Mouse (Mus musculus): Measurements from ENCODE around the gene Nuak1. TPM values are rescaled to one million over a fixed set of nuclear protein-coding genes. Genes with fewer than 3 reads are reported as not detected.

The Nuak1 gene
- total and polyA plus RNA-seq, 2 experiments = 0.65 to 1.4 TPM

GRCm38 (mm10) chr10:84386625-84387242, 53.7 kb downstream of the Nuak1 start:
- Histone ChIP-seq H3K4me3 (ENCODE audit: insufficient read depth, low read depth, low read length) (no peak overlapping the region), H3K27ac (replicated peaks; ENCODE audit: insufficient read depth, low read depth, low read length) (no peak overlapping the region), H3K9ac (ENCODE audit: low read depth, low read length) (no peak overlapping the region), H3K36me3 (ENCODE audit: control insufficient read depth, insufficient read depth, low read length) (no peaks in the 10 kb centered on the region), H3K27me3 (ENCODE audit: control insufficient read depth, insufficient read depth, low read length) (no peaks in the 10 kb centered on the region), H3K4me1 (ENCODE audit: control insufficient read depth, insufficient read depth, low read length) (peaks cover 5% of the 10 kb centered on the region), H3K79me2 (ENCODE audit: control insufficient read depth, insufficient read depth, low read length) (no peaks in the 10 kb centered on the region)
- WGBS = 88% methylated on average over 13 of the region's 13 CpGs
- TF ChIP-seq CTCF (IDR thresholded peaks at IDR 0.05; ENCODE audit: low read depth, low read length) = no peak
- TF ChIP-seq POLR2A (IDR thresholded peaks at IDR 0.05; ENCODE audit: extremely low read depth, insufficient read depth, low read length) = no peak
- no peak for DNase-seq (ENCODE audit: extremely low read depth, low read depth, low spot score)

- TF ChIP-seq POLR2A (IDR thresholded peaks at IDR 0.05; ENCODE audit: extremely low read depth, insufficient read depth, low read length) (no peak), CTCF (IDR thresholded peaks at IDR 0.05; ENCODE audit: low read depth, low read length) (no peak)
- Histone ChIP-seq H3K36me3 (ENCODE audit: control insufficient read depth, insufficient read depth, low read length) (no peaks in the 10 kb centered on the region), H3K79me2 (ENCODE audit: control insufficient read depth, insufficient read depth, low read length) (no peaks in the 10 kb centered on the region), H3K27ac (replicated peaks; ENCODE audit: insufficient read depth, low read depth, low read length) (no peak overlapping the region), H3K4me3 (ENCODE audit: insufficient read depth, low read depth, low read length) (no peak overlapping the region), H3K9ac (ENCODE audit: low read depth, low read length) (no peak overlapping the region), H3K27me3 (ENCODE audit: control insufficient read depth, insufficient read depth, low read length) (no peaks in the 10 kb centered on the region), H3K4me1 (ENCODE audit: control insufficient read depth, insufficient read depth, low read length) (peaks cover 9% of the 10 kb centered on the region)
- DNase-seq (ENCODE audit: extremely low read depth, low read depth, low spot score) = no peak
- 94% methylated on average over 3 of the region's 3 CpGs for WGBS
These were observed 54.2 kb downstream of the Nuak1 start for GRCm38 (mm10) chr10:84386214-84386613.

- no peak for DNase-seq (ENCODE audit: extremely low read depth, low read depth, low spot score)
- Histone ChIP-seq H3K27ac (replicated peaks; ENCODE audit: insufficient read depth, low read depth, low read length) (no peak overlapping the region), H3K4me3 (ENCODE audit: insufficient read depth, low read depth, low read length) (no peak overlapping the region), H3K27me3 (ENCODE audit: control insufficient read depth, insufficient read depth, low read length) (no peaks in the 10 kb centered on the region), H3K9ac (ENCODE audit: low read depth, low read length) (no peak overlapping the region), H3K4me1 (ENCODE audit: control insufficient read depth, insufficient read depth, low read length) (peaks cover 9% of the 10 kb centered on the region), H3K79me2 (ENCODE audit: control insufficient read depth, insufficient read depth, low read length) (no peaks in the 10 kb centered on the region), H3K36me3 (ENCODE audit: control insufficient read depth, insufficient read depth, low read length) (no peaks in the 10 kb centered on the region)
- TF ChIP-seq POLR2A (IDR thresholded peaks at IDR 0.05; ENCODE audit: extremely low read depth, insufficient read depth, low read length) = no peak
- no peak for TF ChIP-seq CTCF (IDR thresholded peaks at IDR 0.05; ENCODE audit: low read depth, low read length)
- 96% methylated on average over 9 of the region's 9 CpGs for WGBS
These were observed 55.6 kb downstream of the Nuak1 start for GRCm38 (mm10) chr10:84384761-84385160.

GRCm38 (mm10) chr10:84382900-84383883, 57.2 kb downstream of the Nuak1 start:
- H3K4me3 ChIP-seq (ENCODE audit: insufficient read depth, low read depth, low read length) = no peak overlapping the region

GRCm38 (mm10) chr10:84381276-84381798, 59.1 kb downstream of the Nuak1 start:
- Histone ChIP-seq H3K27ac (replicated peaks; ENCODE audit: insufficient read depth, low read depth, low read length) (no peak overlapping the region), H3K79me2 (ENCODE audit: control insufficient read depth, insufficient read depth, low read length) (no peaks in the 10 kb centered on the region), H3K9ac (ENCODE audit: low read depth, low read length) (no peak overlapping the region), H3K27me3 (ENCODE audit: control insufficient read depth, insufficient read depth, low read length) (no peaks in the 10 kb centered on the region), H3K4me3 (ENCODE audit: insufficient read depth, low read depth, low read length) (no peak overlapping the region), H3K36me3 (ENCODE audit: control insufficient read depth, insufficient read depth, low read length) (no peaks in the 10 kb centered on the region; the same call in 1 of the 2 replicates), H3K4me1 (ENCODE audit: control insufficient read depth, insufficient read depth, low read length) (peaks cover 9% of the 10 kb centered on the region)
- TF ChIP-seq CTCF (IDR thresholded peaks at IDR 0.05; ENCODE audit: low read depth, low read length) = no peak
- no peak for TF ChIP-seq POLR2A (IDR thresholded peaks at IDR 0.05; ENCODE audit: extremely low read depth, insufficient read depth, low read length)
- peak; percentile 61 for DNase-seq (ENCODE audit: extremely low read depth, low read depth, low spot score)
- WGBS = 75% methylated on average over 2 of the region's 2 CpGs

More at GRCm38 (mm10) chr10:84382900-84383883, 57.2 kb downstream of the Nuak1 start:
- Histone ChIP-seq H3K4me1 (ENCODE audit: control insufficient read depth, insufficient read depth, low read length) (peaks cover 9% of the 10 kb centered on the region), H3K79me2 (ENCODE audit: control insufficient read depth, insufficient read depth, low read length) (no peaks in the 10 kb centered on the region), H3K27me3 (ENCODE audit: control insufficient read depth, insufficient read depth, low read length) (no peaks in the 10 kb centered on the region), H3K9ac (ENCODE audit: low read depth, low read length) (no peak overlapping the region), H3K36me3 (ENCODE audit: control insufficient read depth, insufficient read depth, low read length) (no peaks in the 10 kb centered on the region; the same call in 1 of the 2 replicates), H3K27ac (replicated peaks; ENCODE audit: insufficient read depth, low read depth, low read length) (no peak overlapping the region)
- no peak for DNase-seq (ENCODE audit: extremely low read depth, low read depth, low spot score)
- 71% methylated on average over 17 of the region's 17 CpGs for WGBS
- TF ChIP-seq POLR2A (IDR thresholded peaks at IDR 0.05; ENCODE audit: extremely low read depth, insufficient read depth, low read length) (no peak), CTCF (IDR thresholded peaks at IDR 0.05; ENCODE audit: low read depth, low read length) (no peak)

Data from liver, adult 2 months (tissue).